Mouse (Mus musculus): ENCODE measurements around the gene Abhd17c.

Gene Abhd17c

GRCm38 (mm10) chr7:84073856-84074255 is 77.8 kb downstream of the Abhd17c start:
- DNase-seq (ENCODE audit: low spot score): no peak

GRCm38 (mm10) chr7:84068931-84069330 is 82.8 kb downstream of the Abhd17c start:
- no peak for DNase-seq (ENCODE audit: low spot score)

- DNase-seq (ENCODE audit: low spot score): no peak
Measured at GRCm38 (mm10) chr7:84059799-84060198, 91.9 kb downstream of the Abhd17c start.
